Mouse (Mus musculus): ENCODE measurements around the gene Plbd1. TPM values are rescaled to one million over a fixed set of nuclear protein-coding genes. Genes with fewer than 3 reads are reported as not detected.

Plbd1 gene
- polyA plus RNA-seq, 1 experiment from 2014 or later: 0.43 TPM

DNA sequence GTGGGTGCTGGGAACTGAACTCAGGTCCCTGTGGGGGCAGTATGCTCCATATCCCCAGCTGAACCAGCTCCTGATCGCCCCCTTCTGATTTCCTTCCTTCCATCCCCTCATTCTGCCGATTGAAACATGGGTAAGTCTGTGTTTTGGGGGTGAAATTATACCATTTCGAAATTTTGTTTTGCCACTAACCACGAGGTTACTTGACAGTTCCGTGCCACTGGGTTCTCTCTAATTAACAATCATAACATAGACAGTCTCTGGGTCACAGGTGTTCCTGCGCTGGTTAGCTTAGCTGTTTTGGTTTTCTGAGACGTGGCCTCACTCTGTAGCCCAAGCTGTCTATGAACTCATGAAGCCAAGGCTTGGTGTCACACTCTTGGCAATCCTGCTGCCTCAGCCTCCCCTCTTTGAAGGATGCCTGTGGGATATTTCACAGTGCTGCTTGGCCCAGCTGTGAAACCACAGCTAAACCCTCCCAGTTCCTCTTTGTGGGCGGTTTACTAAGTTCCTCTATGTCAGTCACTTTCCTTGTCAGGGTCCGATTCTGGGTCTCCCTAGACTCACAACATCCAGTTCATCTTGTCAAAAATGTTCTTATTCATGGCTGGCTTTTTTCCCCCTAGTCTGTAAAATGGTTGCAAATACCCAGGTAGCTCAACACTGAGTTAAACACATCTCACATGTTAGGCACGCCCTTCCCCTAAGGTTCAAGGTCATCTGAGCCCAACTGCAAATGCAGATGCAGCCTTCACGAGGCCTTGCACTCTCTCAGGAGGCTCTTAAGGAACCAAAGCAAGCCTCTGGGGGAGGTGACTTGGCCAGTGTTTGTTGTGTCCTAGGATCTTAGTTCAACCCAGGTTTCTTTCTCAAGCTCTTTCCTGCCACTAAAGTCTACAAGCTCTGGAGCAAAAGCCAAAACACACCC lies 21.9 kb upstream of the Plbd1 start:
- Histone ChIP-seq H3K4me1 (ENCODE audit: control insufficient read depth, insufficient read depth, low read length) (no peaks in the 10 kb centered on the region), H3K9me3 (replicated peaks; ENCODE audit: control insufficient read depth, low read length) (no peaks in the 10 kb centered on the region), H3K36me3 (ENCODE audit: control insufficient read depth, insufficient read depth, low read length) (no peaks in the 10 kb centered on the region), H3K4me3 (ENCODE audit: low read depth, low read length) (no peak overlapping the region), H3K27ac (ENCODE audit: low read depth, low read length) (no peak overlapping the region), H3K27me3 (replicated peaks; ENCODE audit: control insufficient read depth, insufficient read depth, low read length) (no peaks in the 10 kb centered on the region), H3K4me2 (ENCODE audit: low read length) (no peak overlapping the region), H3K9ac (ENCODE audit: low read length) (no peak overlapping the region)
- DNase-seq (ENCODE audit: low spot score): no peak
- WGBS: 87% methylated on average over 11 of the region's 11 CpGs
- no peak for ATAC-seq

DNA sequence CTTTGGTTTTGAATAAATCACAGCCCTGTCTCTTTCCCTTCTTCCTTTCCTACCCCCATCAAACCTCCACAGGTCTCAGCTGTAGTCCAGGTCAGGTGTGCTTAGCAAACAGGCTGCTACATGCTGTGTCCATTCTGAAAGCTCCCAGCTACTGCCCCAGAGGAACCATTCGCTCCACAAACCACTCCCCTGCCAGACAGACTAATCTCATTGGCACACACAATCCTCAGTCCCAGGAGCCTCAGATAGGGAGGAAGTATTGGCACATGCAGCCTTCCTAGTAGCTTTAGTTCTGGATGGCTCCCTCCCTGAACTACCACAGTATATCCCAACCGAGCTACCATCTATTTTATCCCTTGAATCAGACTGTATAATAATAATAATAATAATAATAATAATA lies 17.7 kb upstream of the Plbd1 start:
- no peaks in the 10 kb centered on the region for H3K4me1 ChIP-seq (ENCODE audit: control insufficient read depth, insufficient read depth, low read length)
- H3K27ac ChIP-seq (ENCODE audit: low read depth, low read length): no peak overlapping the region
- WGBS: 33% methylated on average over 2 of the region's 2 CpGs
- no peak overlapping the region for H3K4me3 ChIP-seq (ENCODE audit: low read depth, low read length)
- no peaks in the 10 kb centered on the region for H3K27me3 ChIP-seq (replicated peaks; ENCODE audit: control insufficient read depth, insufficient read depth, low read length)
- no peak overlapping the region for H3K9ac ChIP-seq (ENCODE audit: low read length)
- DNase-seq (ENCODE audit: low spot score): no peak
- no peaks in the 10 kb centered on the region for H3K9me3 ChIP-seq (replicated peaks; ENCODE audit: control insufficient read depth, low read length)
- no peak overlapping the region for H3K4me2 ChIP-seq (ENCODE audit: low read length)
- no peaks in the 10 kb centered on the region for H3K36me3 ChIP-seq (ENCODE audit: control insufficient read depth, insufficient read depth, low read length)
- no peak for ATAC-seq

DNA sequence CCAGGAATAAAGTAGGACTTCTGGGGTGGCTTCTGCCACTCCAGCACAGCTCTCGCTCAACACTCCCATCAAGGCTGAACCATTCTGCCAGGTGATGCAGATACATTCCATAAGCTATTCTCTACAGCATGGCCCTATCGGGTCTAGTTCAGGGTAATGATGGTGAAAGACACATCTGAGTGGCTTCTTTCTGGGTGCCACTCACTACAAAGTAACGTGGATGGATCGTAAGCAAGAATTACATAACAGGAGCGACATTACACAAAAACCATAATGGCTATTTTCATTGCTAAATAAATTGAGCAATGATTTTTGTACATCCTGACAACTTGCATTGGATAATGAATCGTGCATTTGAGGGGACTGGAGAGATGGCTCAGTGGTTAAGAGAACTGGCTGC lies 13.2 kb upstream of the Plbd1 start:
- Histone ChIP-seq H3K36me3 (ENCODE audit: control insufficient read depth, insufficient read depth, low read length) (no peaks in the 10 kb centered on the region), H3K27me3 (replicated peaks; ENCODE audit: control insufficient read depth, insufficient read depth, low read length) (no peaks in the 10 kb centered on the region), H3K27ac (ENCODE audit: low read depth, low read length) (no peak overlapping the region), H3K4me3 (ENCODE audit: low read depth, low read length) (no peak overlapping the region), H3K4me1 (ENCODE audit: control insufficient read depth, insufficient read depth, low read length) (no peaks in the 10 kb centered on the region), H3K4me2 (ENCODE audit: low read length) (no peak overlapping the region), H3K9ac (ENCODE audit: low read length) (no peak overlapping the region), H3K9me3 (replicated peaks; ENCODE audit: control insufficient read depth, low read length) (no peaks in the 10 kb centered on the region)
- no peak for DNase-seq (ENCODE audit: low spot score)
- no peak for ATAC-seq
- 90% methylated on average over 6 of the region's 6 CpGs for WGBS

DNA sequence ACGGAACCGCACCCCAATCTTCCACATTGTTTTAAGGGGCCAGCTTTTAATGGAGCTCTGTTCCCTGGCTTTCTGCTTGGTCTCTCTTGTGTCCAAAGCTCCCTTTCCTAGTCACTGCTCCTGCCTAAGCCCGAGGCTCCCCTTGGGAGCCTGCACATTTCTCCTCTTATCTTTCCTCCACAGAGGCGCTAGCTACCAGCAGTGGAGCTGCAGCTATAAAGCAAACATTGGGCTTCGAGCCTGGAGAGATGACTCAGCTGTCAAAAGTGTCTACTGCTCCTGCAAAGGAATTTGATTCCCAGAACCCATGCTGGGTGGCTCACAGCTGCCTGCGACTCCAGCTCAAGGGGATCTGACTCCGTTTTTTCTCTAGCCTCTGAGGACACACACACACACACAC lies 10.7 kb upstream of the Plbd1 start:
- no peaks in the 10 kb centered on the region for H3K36me3 ChIP-seq (ENCODE audit: control insufficient read depth, insufficient read depth, low read length)
- no peaks in the 10 kb centered on the region for H3K27me3 ChIP-seq (replicated peaks; ENCODE audit: control insufficient read depth, insufficient read depth, low read length)
- peak; percentile 31 for DNase-seq (ENCODE audit: low spot score)
- no peak overlapping the region for H3K4me2 ChIP-seq (ENCODE audit: low read length)
- H3K4me1 ChIP-seq (ENCODE audit: control insufficient read depth, insufficient read depth, low read length): no peaks in the 10 kb centered on the region
- no peak for ATAC-seq
- H3K27ac ChIP-seq (ENCODE audit: low read depth, low read length): no peak overlapping the region
- 78% methylated on average over 7 of the region's 7 CpGs for WGBS
- no peak overlapping the region for H3K9ac ChIP-seq (ENCODE audit: low read length)
- H3K9me3 ChIP-seq (replicated peaks; ENCODE audit: control insufficient read depth, low read length): no peaks in the 10 kb centered on the region
- H3K4me3 ChIP-seq (ENCODE audit: low read depth, low read length): no peak overlapping the region

GRCm38 (mm10) chr6:136669274-136669673 lies 7.5 kb upstream of the Plbd1 start:
- 35% methylated on average over 5 of the region's 5 CpGs for WGBS

GRCm38 (mm10) chr6:136668266-136668986 lies 6.7 kb upstream of the Plbd1 start:
- no peaks in the 10 kb centered on the region for H3K9me3 ChIP-seq (replicated peaks; ENCODE audit: control insufficient read depth, low read length)
- ATAC-seq: no peak
- no peak for DNase-seq (ENCODE audit: low spot score)
- H3K9ac ChIP-seq (ENCODE audit: low read length): no peak overlapping the region
- H3K4me1 ChIP-seq (ENCODE audit: control insufficient read depth, insufficient read depth, low read length): no peaks in the 10 kb centered on the region
- H3K36me3 ChIP-seq (ENCODE audit: control insufficient read depth, insufficient read depth, low read length): no peaks in the 10 kb centered on the region
- H3K4me2 ChIP-seq (ENCODE audit: low read length): no peak overlapping the region
- no peak overlapping the region for H3K27ac ChIP-seq (ENCODE audit: low read depth, low read length)
- no peaks in the 10 kb centered on the region for H3K27me3 ChIP-seq (replicated peaks; ENCODE audit: control insufficient read depth, insufficient read depth, low read length)
- H3K4me3 ChIP-seq (ENCODE audit: low read depth, low read length): no peak overlapping the region
- WGBS: 57% methylated on average over 14 of the region's 14 CpGs

More at GRCm38 (mm10) chr6:136669274-136669673, 7.5 kb upstream of the Plbd1 start:
- Histone ChIP-seq H3K4me3 (ENCODE audit: low read depth, low read length) (no peak overlapping the region), H3K27me3 (replicated peaks; ENCODE audit: control insufficient read depth, insufficient read depth, low read length) (no peaks in the 10 kb centered on the region), H3K36me3 (ENCODE audit: control insufficient read depth, insufficient read depth, low read length) (no peaks in the 10 kb centered on the region), H3K4me1 (ENCODE audit: control insufficient read depth, insufficient read depth, low read length) (no peaks in the 10 kb centered on the region), H3K9me3 (replicated peaks; ENCODE audit: control insufficient read depth, low read length) (no peaks in the 10 kb centered on the region), H3K27ac (ENCODE audit: low read depth, low read length) (no peak overlapping the region), H3K9ac (ENCODE audit: low read length) (no peak overlapping the region), H3K4me2 (ENCODE audit: low read length) (no peak overlapping the region)
- ATAC-seq: no peak
- no peak for DNase-seq (ENCODE audit: low spot score)

DNA sequence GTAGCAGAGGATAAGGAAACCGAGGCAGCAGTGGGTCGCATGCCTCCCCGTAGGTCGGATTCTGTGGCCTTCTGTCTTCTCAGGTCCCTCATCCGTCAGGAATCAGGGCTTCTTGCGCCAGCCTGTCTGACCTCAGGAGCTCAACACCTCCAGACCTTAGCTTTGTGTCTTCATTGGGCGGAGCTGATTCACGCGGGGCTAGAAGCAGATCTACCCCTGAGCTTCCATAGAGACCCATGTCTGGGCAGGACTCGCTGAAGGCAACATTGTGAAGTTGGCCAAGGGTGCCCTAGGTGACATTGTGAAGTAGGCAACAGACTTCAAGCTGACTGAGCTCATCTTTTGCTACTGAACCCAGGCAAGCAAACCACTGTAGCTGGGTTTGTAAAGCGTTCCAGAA lies 335 bp upstream of the Plbd1 start:
- Histone ChIP-seq H3K36me3 (ENCODE audit: control insufficient read depth, insufficient read depth, low read length) (no peaks in the 10 kb centered on the region), H3K4me3 (ENCODE audit: low read depth, low read length) (no peak overlapping the region; the same call in 1 of the 2 replicates), H3K27ac (ENCODE audit: low read depth, low read length) (no peak overlapping the region), H3K4me2 (ENCODE audit: low read length) (no peak overlapping the region; the same call in 1 of the 2 replicates), H3K27me3 (replicated peaks; ENCODE audit: control insufficient read depth, insufficient read depth, low read length) (peaks cover 22% of the 10 kb centered on the region), H3K9me3 (replicated peaks; ENCODE audit: control insufficient read depth, low read length) (no peaks in the 10 kb centered on the region), H3K4me1 (ENCODE audit: control insufficient read depth, insufficient read depth, low read length) (no peaks in the 10 kb centered on the region), H3K9ac (ENCODE audit: low read length) (no peak overlapping the region)
- DNase-seq (ENCODE audit: low spot score): no peak
- WGBS: 26% methylated on average over 11 of the region's 11 CpGs
- ATAC-seq: no peak

GRCm38 (mm10) chr6:136660831-136661705 lies 660 bp downstream of the Plbd1 start:
- H3K27ac ChIP-seq (ENCODE audit: low read depth, low read length): no peak overlapping the region
- ATAC-seq: no peak
- no peaks in the 10 kb centered on the region for H3K9me3 ChIP-seq (replicated peaks; ENCODE audit: control insufficient read depth, low read length)
- H3K4me2 ChIP-seq (ENCODE audit: low read length): peak overlapping the region; percentile 48
- H3K36me3 ChIP-seq (ENCODE audit: control insufficient read depth, insufficient read depth, low read length): no peaks in the 10 kb centered on the region
- peaks cover 22% of the 10 kb centered on the region for H3K27me3 ChIP-seq (replicated peaks; ENCODE audit: control insufficient read depth, insufficient read depth, low read length)
- no peak for DNase-seq (ENCODE audit: low spot score)
- peak overlapping the region; percentile 29; the same call in 1 of the 2 replicates for H3K9ac ChIP-seq (ENCODE audit: low read length)
- H3K4me3 ChIP-seq (ENCODE audit: low read depth, low read length): peak overlapping the region; percentile 18; the same call in 1 of the 2 replicates
- WGBS: 15% methylated on average over 33 of the region's 34 CpGs
- H3K4me1 ChIP-seq (ENCODE audit: control insufficient read depth, insufficient read depth, low read length): no peaks in the 10 kb centered on the region
